Mouse (Mus musculus): ENCODE results near the gene Adam19.

DNA sequence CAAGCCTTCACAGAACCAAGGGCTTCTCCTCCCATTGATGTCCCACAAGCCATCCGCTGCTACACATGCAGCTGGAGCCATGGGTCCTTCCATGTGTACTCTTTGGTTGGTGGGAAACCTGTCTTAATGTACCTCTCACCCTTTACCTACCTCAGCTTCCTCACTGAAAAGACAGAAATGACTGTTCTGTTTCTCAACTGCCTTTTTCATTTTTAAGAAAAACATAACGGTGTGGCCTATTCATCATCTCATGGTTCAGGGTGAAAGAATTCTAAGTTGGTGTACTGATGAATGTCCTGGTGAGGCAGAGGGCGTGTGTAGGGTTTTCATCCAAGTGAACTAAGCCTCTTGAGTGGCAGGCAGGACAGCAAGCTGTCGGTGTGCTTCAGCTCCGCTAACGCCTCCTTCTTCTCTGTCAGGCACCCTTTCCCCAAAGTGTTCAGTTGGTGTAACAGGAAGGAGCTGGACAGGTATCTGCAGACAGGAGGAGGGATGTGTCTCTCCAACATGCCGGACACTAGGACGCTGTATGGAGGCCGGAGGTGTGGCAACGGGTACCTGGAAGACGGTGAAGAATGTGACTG, 71.1 kb downstream of the Adam19 start:
- TF ChIP-seq EP300 (IDR thresholded peaks at IDR 0.05; ENCODE audit: low read depth) (no peak), CTCF (IDR thresholded peaks at IDR 0.05; ENCODE audit: low read depth) (no peak)
